Mouse (Mus musculus) MEL (cell line): Measurements from ENCODE around the gene Lcn2.
A peak's percentile ranks its signal among the peaks of the same experiment; 100 is the strongest.

Experiments used
- BHLHE40 ChIP-seq: IDR thresholded peaks from 2 replicates; pipeline ENCODE4 v1.6.1; 2012; ENCODE audit warnings: low read depth, mild to moderate bottlenecking, inconsistent platforms, low read length, improper control_type of control experiment, borderline replicate concordance
- CTCF ChIP-seq, 3 experiments: IDR thresholded peaks in 2 of 3; conservative IDR thresholded peaks in 1 of 3; 2 replicates each; pipeline ENCODE4 v1.5.1; 2011 to 2012; ENCODE audit warnings: low read length in 3 of 3, low read depth in 2 of 3, mild to moderate bottlenecking in 2 of 3, improper control_type of control experiment in 1 of 3, inconsistent platforms in 1 of 3, mixed read lengths in 1 of 3, moderate library complexity in 1 of 3; ENCODE audit not compliant: control insufficient read depth in 1 of 3, insufficient read depth in 1 of 3, poor library complexity in 1 of 3, severe bottlenecking in 1 of 3
- HCFC1 ChIP-seq: IDR thresholded peaks from 2 replicates; pipeline ENCODE4 v1.6.1; 2012; ENCODE audit warnings: low read depth, mild to moderate bottlenecking, inconsistent platforms, low read length, improper control_type of control experiment, moderate library complexity
- JUND ChIP-seq: IDR thresholded peaks from 2 replicates; pipeline ENCODE4 v1.6.1; 2011; ENCODE audit warnings: low read depth, mild to moderate bottlenecking, improper control_type of control experiment, low read length
- KAT2A ChIP-seq: conservative IDR thresholded peaks from 2 replicates; pipeline ENCODE4 v1.6.1; 2012; ENCODE audit warnings: low read depth, low read length, improper control_type of control experiment, inconsistent platforms
- MAFK ChIP-seq: IDR thresholded peaks from 2 replicates; pipeline ENCODE4 v1.6.1; 2011; ENCODE audit warnings: low read depth, mild to moderate bottlenecking, low read length, improper control_type of control experiment, borderline replicate concordance
- POLR2A ChIP-seq, 2 experiments: IDR thresholded peaks; 2 replicates each; pipeline ENCODE4 v1.6.1; 2011 to 2012; ENCODE audit warnings: low read length in 2 of 2, mild to moderate bottlenecking in 2 of 2, control low read depth in 1 of 2, improper control_type of control experiment in 1 of 2, low read depth in 1 of 2, moderate library complexity in 1 of 2; ENCODE audit not compliant: control insufficient read depth in 1 of 2, insufficient read depth in 1 of 2, poor library complexity in 1 of 2
- POLR2AphosphoS2 ChIP-seq: IDR thresholded peaks from 2 replicates; pipeline ENCODE4 v1.6.1; 2011; ENCODE audit warnings: low read length, improper control_type of control experiment
- POLR2AphosphoS5 ChIP-seq: IDR thresholded peaks from 2 replicates; pipeline ENCODE4 v1.6.1; 2012; ENCODE audit warnings: low read depth, borderline replicate concordance, mild to moderate bottlenecking, inconsistent platforms, low read length, moderate library complexity, mixed read lengths
- TBP ChIP-seq: IDR thresholded peaks from 2 replicates; pipeline ENCODE4 v1.8.0; 2011; ENCODE audit warnings: low read depth, low read length, improper control_type of control experiment

GRCm38 (mm10) chr2:32362817-32363340, 25.2 kb downstream of the Lcn2 start:
- TF ChIP-seq CTCF (IDR thresholded peaks at IDR 0.05 in 2 of 3, conservative IDR thresholded peaks at IDR 0.05 in 1 of 3; ENCODE audit: control insufficient read depth in 1 of 3, insufficient read depth in 1 of 3, low read depth in 2 of 3, low read length in 3 of 3, poor library complexity in 1 of 3, severe bottlenecking in 1 of 3) (peak; percentile 63 to 95 (median 85)), POLR2AphosphoS2 (0 out of 2 replicates have a peak, but pooled peaks have one; percentile 41), POLR2AphosphoS5 (no peak), BHLHE40 (no peak), KAT2A (no peak; the same call in 1 of the 2 replicates), JUND (no peak), MAFK (no peak), POLR2A (IDR thresholded peaks at IDR 0.05; ENCODE audit: control insufficient read depth in 1 of 2, insufficient read depth in 1 of 2, low read depth in 1 of 2, low read length in 2 of 2, poor library complexity in 1 of 2) (peak; percentile 74 to 80), TBP (peak; percentile 12; the same call in 1 of the 2 replicates), HCFC1 (peak; percentile 82)
